Mouse (Mus musculus) embryonic stem cell, embryonic (primary cell): ENCODE data around the gene Olfr1191-ps1.
"Not testable (repeated sequence)": the region's sequence is repeated elsewhere in the genome, so short reads cannot be mapped to it uniquely, and the experiment has no call there.

Experiments used
- CTCF ChIA-PET, 4 experiments: fragments of 300-600 bp in 2 of 4; fragments of 350-600 bp in 2 of 4; sonication (Branson Sonifier 250); formaldehyde crosslinking; loops; one replicate each; lab custom pipeline; 2022; ENCODE audit warnings: inconsistent platforms in 2 of 4; lab: Charles Lee
- POLR2A ChIA-PET, 4 experiments: fragments of 300-600 bp in 2 of 4; fragments of 350-600 bp in 2 of 4; sonication (Branson Sonifier 250); formaldehyde crosslinking; loops; one replicate each; lab custom pipeline; 2022; ENCODE audit warnings: antibody characterized with exemption in 4 of 4, inconsistent platforms in 1 of 4; lab: Charles Lee

Gene Olfr1191-ps1

DNA sequence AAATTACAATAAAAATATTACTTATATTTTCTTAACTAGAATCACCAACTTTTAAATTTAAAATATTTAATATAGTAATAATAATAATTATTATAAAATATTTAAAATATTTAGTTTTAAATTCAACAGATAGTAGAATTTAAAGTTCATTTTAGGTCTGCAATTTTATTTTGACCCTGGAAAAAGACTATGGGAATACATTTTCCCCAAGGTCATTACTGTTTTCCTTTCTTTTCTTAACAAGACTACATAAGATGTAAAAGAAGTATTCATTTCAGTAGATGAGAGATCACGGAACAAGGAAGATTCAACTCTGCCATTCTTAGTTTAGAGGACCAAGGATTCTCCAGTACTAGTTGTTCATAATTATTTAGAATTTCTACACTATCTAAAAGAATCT is at the start of gene Olfr1191-ps1:
Olfr1191-ps1 (plus strand) TSS at position 301 of the 400 bp plus-strand sequence.
- CTCF ChIA-PET, POLR2A ChIA-PET: not testable (repeated sequence)

DNA sequence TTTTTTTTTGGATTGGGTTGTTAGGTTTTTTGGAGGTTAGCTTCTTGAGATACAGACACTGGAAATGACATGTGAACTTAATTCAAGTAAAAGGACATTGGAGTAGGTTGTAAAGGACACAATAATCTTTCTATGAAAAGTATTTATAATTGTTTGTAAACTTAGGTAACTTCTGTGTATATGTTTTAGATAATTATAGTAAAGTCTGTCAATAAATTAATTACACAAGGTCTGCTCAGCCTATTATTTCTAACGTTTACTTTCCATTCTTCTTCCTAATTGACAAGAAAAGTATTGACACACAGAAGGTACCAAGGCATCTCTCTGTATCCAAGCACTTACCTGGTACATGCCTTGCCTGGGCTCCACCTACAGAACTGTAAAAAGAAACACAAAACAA is 7.9 kb downstream of the Olfr1191-ps1 start, which contains the start of gene Olfr1192-ps1:
Olfr1192-ps1 (plus strand) TSS at position 301 of the 400 bp plus-strand sequence.
- ChIA-PET POLR2A (no interaction called here), CTCF (no interaction called here)

- CTCF ChIA-PET, POLR2A ChIA-PET: not testable (repeated sequence)
These were observed 35.0 kb downstream of the Olfr1191-ps1 start, which contains the start of gene Olfr1193 for GRCm38 (mm10) chr2:88675328-88675727. Gene Olfr1193 (plus strand): TSS chr2:88675628.

- POLR2A ChIA-PET, result no interaction called here
These were observed 48.7 kb downstream of the Olfr1191-ps1 start, which contains the start of gene Olfr1195 for GRCm38 (mm10) chr2:88689087-88689486. Gene Olfr1195 (minus strand): TSS chr2:88689187.

More at GRCm38 (mm10) chr2:88689087-88689486, 48.7 kb downstream of the Olfr1191-ps1 start, which contains the start of gene Olfr1195:
- CTCF ChIA-PET, result no interaction called here
